Mouse (Mus musculus): ENCODE measurements around the gene Zfp526. TPM values are rescaled to one million over a fixed set of nuclear protein-coding genes. Genes with fewer than 3 reads are reported as not detected.

Gene Zfp526
- polyA plus RNA-seq, 2 experiments: 2.1 to 4.9 TPM

GRCm38 (mm10) chr7:25233061-25233460 lies 11.8 kb downstream of the Zfp526 start:
- no peak for ATAC-seq (ENCODE audit: insufficient read depth)
- H3K27ac ChIP-seq: no peak overlapping the region
- H3K4me2 ChIP-seq (ENCODE audit: low read depth): no peak overlapping the region

GRCm38 (mm10) chr7:25235526-25235925 lies 14.3 kb downstream of the Zfp526 start:
- no peak for ATAC-seq (ENCODE audit: insufficient read depth)
- Histone ChIP-seq H3K4me3 (ENCODE audit: insufficient read depth in 1 of 2, low read depth in 2 of 2, low read length in 2 of 2) (peak overlapping the region in 1 of 2 experiments; percentile 93; a peak in 1 of 4 replicates), H3K27me3 (ENCODE audit: control insufficient read depth, insufficient read depth, low read length) (no peaks in the 10 kb centered on the region), H3K27ac (no peak overlapping the region), H3K4me1 (replicated peaks; ENCODE audit: control insufficient read depth in 2 of 2, insufficient read depth in 2 of 2, low read length in 1 of 2) (peaks cover 9 to 15% of the 10 kb centered on the region in 2 experiments), H3K36me3 (replicated peaks; ENCODE audit: control insufficient read depth, insufficient read depth, low read depth) (peaks cover 40% of the 10 kb centered on the region), H3K9ac (replicated peaks) (peak overlapping the region; percentile 93), H3K9me3 (ENCODE audit: control insufficient read depth, low read length) (no peaks in the 10 kb centered on the region), H3K4me2 (ENCODE audit: low read depth) (peak overlapping the region; percentile 95)
- 90% methylated on average over 5 of the region's 5 CpGs for WGBS (ENCODE audit: insufficient replicate concordance)
- DNase-seq (ENCODE audit: low read depth in 3 of 3, low spot score in 3 of 3): no peak
- no peak for TF ChIP-seq EP300 (IDR thresholded peaks at IDR 0.05; ENCODE audit: low read depth)
- no peak for TF ChIP-seq CTCF (IDR thresholded peaks at IDR 0.05; ENCODE audit: low read depth)

More at GRCm38 (mm10) chr7:25233061-25233460, 11.8 kb downstream of the Zfp526 start:
- H3K9ac ChIP-seq (replicated peaks): no peak overlapping the region
- no peak for TF ChIP-seq EP300 (IDR thresholded peaks at IDR 0.05; ENCODE audit: low read depth)
- TF ChIP-seq CTCF (IDR thresholded peaks at IDR 0.05; ENCODE audit: low read depth): no peak
- WGBS (ENCODE audit: insufficient replicate concordance): 56% methylated on average over 2 of the region's 2 CpGs
- no peak for DNase-seq (ENCODE audit: low read depth in 3 of 3, low spot score in 3 of 3)
- H3K27me3 ChIP-seq (ENCODE audit: control insufficient read depth, insufficient read depth, low read length): no peaks in the 10 kb centered on the region
- H3K9me3 ChIP-seq (ENCODE audit: control insufficient read depth, low read length): no peaks in the 10 kb centered on the region
- peaks cover 64% of the 10 kb centered on the region for H3K36me3 ChIP-seq (replicated peaks; ENCODE audit: control insufficient read depth, insufficient read depth, low read depth)
- no peak overlapping the region for H3K4me3 ChIP-seq (ENCODE audit: insufficient read depth in 1 of 2, low read depth in 2 of 2, low read length in 2 of 2)
- H3K4me1 ChIP-seq (replicated peaks; ENCODE audit: control insufficient read depth in 2 of 2, insufficient read depth in 2 of 2, low read length in 1 of 2): peaks cover 9 to 12% of the 10 kb centered on the region in 2 experiments

GRCm38 (mm10) chr7:25237249-25238014 lies 16.2 kb downstream of the Zfp526 start, which contains the start of gene Gsk3a:
TSS of gene Gsk3a (minus strand) at chr7:25237851.
- TF ChIP-seq CTCF (IDR thresholded peaks at IDR 0.05; ENCODE audit: low read depth): no peak
- Histone ChIP-seq H3K9ac (replicated peaks) (peak within 1 kb of the TSS; percentile 93), H3K4me3 (ENCODE audit: insufficient read depth in 1 of 2, low read depth in 2 of 2, low read length in 2 of 2) (peak within 1 kb of the TSS; percentile 93 to 99), H3K27me3 (ENCODE audit: control insufficient read depth, insufficient read depth, low read length) (no peaks in the 10 kb centered on the region), H3K27ac (peak within 1 kb of the TSS; percentile 91), H3K4me2 (ENCODE audit: low read depth) (peak within 1 kb of the TSS; percentile 95), H3K36me3 (replicated peaks; ENCODE audit: control insufficient read depth, insufficient read depth, low read depth) (peaks cover 21% of the 10 kb centered on the region), H3K9me3 (ENCODE audit: control insufficient read depth, low read length) (no peaks in the 10 kb centered on the region), H3K4me1 (replicated peaks; ENCODE audit: control insufficient read depth in 2 of 2, insufficient read depth in 2 of 2, low read length in 1 of 2) (peaks cover 9 to 15% of the 10 kb centered on the region in 2 experiments)
- ATAC-seq (ENCODE audit: insufficient read depth) (peak; percentile 81), DNase-seq (ENCODE audit: low read depth in 3 of 3, low spot score in 3 of 3) (peak; percentile 95 to 98 (median 98))
- WGBS (ENCODE audit: insufficient replicate concordance): under 1% methylated on average over 76 of the region's 76 CpGs

GRCm38 (mm10) chr7:25238015-25238706 lies 16.9 kb downstream of the Zfp526 start:
- peak; percentile 91 for ATAC-seq (ENCODE audit: insufficient read depth)
- peaks cover 9 to 15% of the 10 kb centered on the region in 2 experiments for H3K4me1 ChIP-seq (replicated peaks; ENCODE audit: control insufficient read depth in 2 of 2, insufficient read depth in 2 of 2, low read length in 1 of 2)
- under 1% methylated on average over 23 of the region's 23 CpGs for WGBS (ENCODE audit: insufficient replicate concordance)

More at GRCm38 (mm10) chr7:25238015-25238706, 16.9 kb downstream of the Zfp526 start:
- H3K9me3 ChIP-seq (ENCODE audit: control insufficient read depth, low read length): no peaks in the 10 kb centered on the region
- peak; percentile 95 to 97 (median 95) for DNase-seq (ENCODE audit: low read depth in 3 of 3, low spot score in 3 of 3)
- peak overlapping the region; percentile 72 for H3K9ac ChIP-seq (replicated peaks)
- peaks cover 14% of the 10 kb centered on the region for H3K36me3 ChIP-seq (replicated peaks; ENCODE audit: control insufficient read depth, insufficient read depth, low read depth)
- H3K4me2 ChIP-seq (ENCODE audit: low read depth): peak overlapping the region; percentile 95
- peak overlapping the region; percentile 91 for H3K27ac ChIP-seq
- TF ChIP-seq CTCF (IDR thresholded peaks at IDR 0.05; ENCODE audit: low read depth) (0 out of 2 replicates have a peak, but pooled peaks have one; percentile 8), EP300 (IDR thresholded peaks at IDR 0.05; ENCODE audit: low read depth) (peak; percentile 91)
- peak overlapping the region; percentile 64 to 93 for H3K4me3 ChIP-seq (ENCODE audit: insufficient read depth in 1 of 2, low read depth in 2 of 2, low read length in 2 of 2)
- H3K27me3 ChIP-seq (ENCODE audit: control insufficient read depth, insufficient read depth, low read length): no peaks in the 10 kb centered on the region

Data from liver, embryonic 14.5 days (tissue).